Comparison of ENCODE assay signal across 26 mouse cellular contexts in genomic region chr11:95184561-95184960, GRCm38 (mm10). TPM values are rescaled to one million over a fixed set of nuclear protein-coding genes. Genes with fewer than 3 reads are reported as not detected.
DNase-seq lines count a peak whose midpoint lies in the region; ATAC-seq and TF ChIP-seq lines count a peak whose summit lies in the region.
"Had no signal": no experiment of that assay in that cellular context is flagged by ENCODE, and none has a peak within 500 bp of the region (broad histone marks: within the 10 kb centered on the region; RNA-seq: fewer than 3 reads in every experiment).

No protein-coding gene starts in this region.

- DNase-seq in forebrain, embryonic 10.5 days (ENCODE audit: extremely low spot score, low spot score) = no peak
- no peak for DNase-seq in midbrain, embryonic 10.5 days (ENCODE audit: low spot score)
- no peak for DNase-seq in midbrain, postnatal 0 days (ENCODE audit: low spot score)
- peak; percentile 42 to 57 for DNase-seq in thymus, adult 18-20 months
- DNase-seq in thymus, postnatal 4 days = peak; percentile 66
- DNase-seq in liver = no peak
- DNase-seq in adrenal gland, postnatal 10 days = no peak
- DNase-seq: cerebellum, adult 18-20 months; cerebellum, postnatal 36 days; gastrocnemius, postnatal 14 days; heart, adult 18-20 months; kidney, adult 11 months; liver, embryonic 13.5 days; spleen, adult 18-20 months had no signal

- H3K9ac ChIP-seq in forebrain, embryonic 15.5 days (replicated peaks) = no peak overlapping the region
- H3K9ac ChIP-seq in midbrain, postnatal 0 days (replicated peaks; ENCODE audit: low read length, poor library complexity, severe bottlenecking) = no peak overlapping the region
- H3K9ac ChIP-seq: forebrain, embryonic 13.5 days; hindbrain, embryonic 15.5 days; liver, embryonic 13.5 days; lung, embryonic 15.5 days; midbrain, embryonic 13.5 days; neural tube, embryonic 15.5 days had no signal

- no peak overlapping the region for H3K4me3 ChIP-seq in forebrain, embryonic 10.5 days
- no peak overlapping the region for H3K4me3 ChIP-seq in forebrain, embryonic 15.5 days
- no peak overlapping the region for H3K4me3 ChIP-seq in midbrain, embryonic 10.5 days
- H3K4me3 ChIP-seq in midbrain, postnatal 0 days (ENCODE audit: low read depth, low read length) = no peak overlapping the region
- H3K4me3 ChIP-seq: forebrain, embryonic 13.5 days; hindbrain, embryonic 15.5 days; liver, embryonic 13.5 days; lung, embryonic 15.5 days; midbrain, embryonic 13.5 days; myocyte; neural tube, embryonic 15.5 days had no signal

- no peaks in the 10 kb centered on the region for H3K36me3 ChIP-seq in forebrain, embryonic 10.5 days (replicated peaks)
- no peaks in the 10 kb centered on the region for H3K36me3 ChIP-seq in forebrain, embryonic 15.5 days
- no peaks in the 10 kb centered on the region for H3K36me3 ChIP-seq in midbrain, embryonic 10.5 days
- no peaks in the 10 kb centered on the region for H3K36me3 ChIP-seq in midbrain, postnatal 0 days (ENCODE audit: insufficient read depth, low read length)
- H3K36me3 ChIP-seq: G1E; hindbrain, embryonic 15.5 days; liver, embryonic 13.5 days; lung, embryonic 15.5 days; midbrain, embryonic 13.5 days; neural tube, embryonic 15.5 days had no signal

- H3K4me2 ChIP-seq in forebrain, embryonic 15.5 days (replicated peaks) = no peak overlapping the region
- H3K4me2 ChIP-seq in midbrain, postnatal 0 days (ENCODE audit: low read depth, low read length, poor library complexity, severe bottlenecking) = no peak overlapping the region
- H3K4me2 ChIP-seq: forebrain, embryonic 13.5 days; hindbrain, embryonic 15.5 days; liver, embryonic 13.5 days; lung, embryonic 15.5 days; midbrain, embryonic 13.5 days; neural tube, embryonic 15.5 days had no signal

- no peaks in the 10 kb centered on the region for H3K9me3 ChIP-seq in forebrain, embryonic 10.5 days
- no peaks in the 10 kb centered on the region for H3K9me3 ChIP-seq in forebrain, embryonic 15.5 days
- no peaks in the 10 kb centered on the region for H3K9me3 ChIP-seq in midbrain, embryonic 10.5 days (replicated peaks)
- H3K9me3 ChIP-seq in midbrain, postnatal 0 days (ENCODE audit: low read length) = no peaks in the 10 kb centered on the region
- H3K9me3 ChIP-seq: forebrain, embryonic 13.5 days; G1E; hindbrain, embryonic 15.5 days; liver, embryonic 13.5 days; lung, embryonic 15.5 days; midbrain, embryonic 13.5 days; neural tube, embryonic 15.5 days had no signal

- no peak for TF ChIP-seq CTCF in midbrain, postnatal 0 days (IDR thresholded peaks at IDR 0.05)

- H3K27me3 ChIP-seq in forebrain, embryonic 10.5 days (ENCODE audit: poor library complexity, severe bottlenecking) = peaks cover 64% of the 10 kb centered on the region
- no peaks in the 10 kb centered on the region for H3K27me3 ChIP-seq in forebrain, embryonic 15.5 days
- H3K27me3 ChIP-seq in midbrain, embryonic 10.5 days (ENCODE audit: low read depth, poor library complexity, severe bottlenecking) = peaks cover 37% of the 10 kb centered on the region
- no peaks in the 10 kb centered on the region for H3K27me3 ChIP-seq in midbrain, postnatal 0 days (ENCODE audit: insufficient read depth, low read length)
- H3K27me3 ChIP-seq: hindbrain, embryonic 15.5 days; midbrain, embryonic 13.5 days had no signal

- ATAC-seq in forebrain, embryonic 15.5 days (replicated peaks) = no peak
- ATAC-seq in midbrain, postnatal 0 days (ENCODE audit: low FRiP score) = no peak
- ATAC-seq: forebrain, embryonic 13.5 days; midbrain, embryonic 13.5 days had no signal

- 33% methylated on average over 5 of the region's 5 CpGs for WGBS in forebrain, embryonic 10.5 days
- 37% methylated on average over 5 of the region's 5 CpGs for WGBS in forebrain, embryonic 15.5 days
- 33% methylated on average over 5 of the region's 5 CpGs for WGBS in midbrain, embryonic 10.5 days
- WGBS in midbrain, postnatal 0 days = 33% methylated on average over 5 of the region's 5 CpGs

- H3K27ac ChIP-seq in forebrain, embryonic 10.5 days = peak overlapping the region; percentile 65
- H3K27ac ChIP-seq in forebrain, embryonic 15.5 days (replicated peaks) = no peak overlapping the region
- peak overlapping the region; percentile 69 for H3K27ac ChIP-seq in midbrain, embryonic 10.5 days (replicated peaks)
- H3K27ac ChIP-seq in midbrain, postnatal 0 days (ENCODE audit: low read depth, low read length) = no peak overlapping the region
- H3K27ac ChIP-seq: forebrain, embryonic 13.5 days; hindbrain, embryonic 15.5 days; liver, embryonic 13.5 days; lung, embryonic 15.5 days; macrophage; midbrain, embryonic 13.5 days; neural tube, embryonic 15.5 days had no signal

- peaks cover 55% of the 10 kb centered on the region for H3K4me1 ChIP-seq in forebrain, embryonic 10.5 days
- peaks cover 11% of the 10 kb centered on the region; the same call in 1 of the 2 replicates for H3K4me1 ChIP-seq in forebrain, embryonic 15.5 days
- H3K4me1 ChIP-seq in midbrain, embryonic 10.5 days = peaks cover 52% of the 10 kb centered on the region
- peaks cover 3% of the 10 kb centered on the region; the same call in 1 of the 2 replicates for H3K4me1 ChIP-seq in midbrain, postnatal 0 days (ENCODE audit: insufficient read depth, low read length)
- H3K4me1 ChIP-seq: liver, embryonic 13.5 days had no signal

RNA-seq across cellular contexts. Expression of gene Dlx4, which starts 38.5 kb away (rescaled TPM):
- 0.21 and 0.26 TPM in 2 replicates for polyA plus RNA-seq in forebrain, embryonic 10.5 days (2016; fragmentation: Nextera tagmentation; extraction: Ambion mirVana)
- polyA plus RNA-seq in forebrain, embryonic 15.5 days (2015; fragmentation: Nextera tagmentation; extraction: Ambion mirVana) = not detected in 2 replicates
- 0.10 and 0.15 TPM in 2 replicates for polyA plus RNA-seq in midbrain, embryonic 10.5 days (2016; fragmentation: Nextera tagmentation; extraction: Ambion mirVana)
- 0.60 TPM in 1 of 2 replicates, not detected in the other for total RNA-seq in midbrain, postnatal 0 days (2014; rRNA removed)
- polyA plus RNA-seq in midbrain, postnatal 0 days (2015; fragmentation: Nextera tagmentation; extraction: Ambion mirVana) = 0.47 and 0.51 TPM in 2 replicates
- total RNA-seq in adrenal gland, postnatal 10 days (2021) = under 1 TPM in 1 of 2 experiments, not detected in 1; 0.18 TPM
- total RNA-seq: gastrocnemius, postnatal 14 days; layer of hippocampus, postnatal 14 days had no signal
- polyA plus RNA-seq: forebrain, embryonic 13.5 days; G1E; hindbrain, embryonic 15.5 days; kidney, embryonic 16.5 days; large intestine, adult 2 months; macrophage; midbrain, embryonic 13.5 days; neural tube, embryonic 15.5 days had no signal

Comparison
In these comparisons a context has a peak if more than half of its experiments do, and no peak if none do; other contexts are left out.
1. H3K27ac ChIP-seq: peak in forebrain, embryonic 10.5 days (single experiment) and midbrain, embryonic 10.5 days (single experiment); none in forebrain, embryonic 15.5 days (single experiment) and midbrain, postnatal 0 days (single experiment).
2. DNase-seq: peak in thymus, adult 18-20 months (2 of 2) and thymus, postnatal 4 days (single experiment); none in forebrain, embryonic 10.5 days (single experiment), midbrain, embryonic 10.5 days (single experiment), midbrain, postnatal 0 days (single experiment), liver (single experiment) and adrenal gland, postnatal 10 days (single experiment).